8 mouse cellular contexts compared by ENCODE assay signal in the genomic region with DNA sequence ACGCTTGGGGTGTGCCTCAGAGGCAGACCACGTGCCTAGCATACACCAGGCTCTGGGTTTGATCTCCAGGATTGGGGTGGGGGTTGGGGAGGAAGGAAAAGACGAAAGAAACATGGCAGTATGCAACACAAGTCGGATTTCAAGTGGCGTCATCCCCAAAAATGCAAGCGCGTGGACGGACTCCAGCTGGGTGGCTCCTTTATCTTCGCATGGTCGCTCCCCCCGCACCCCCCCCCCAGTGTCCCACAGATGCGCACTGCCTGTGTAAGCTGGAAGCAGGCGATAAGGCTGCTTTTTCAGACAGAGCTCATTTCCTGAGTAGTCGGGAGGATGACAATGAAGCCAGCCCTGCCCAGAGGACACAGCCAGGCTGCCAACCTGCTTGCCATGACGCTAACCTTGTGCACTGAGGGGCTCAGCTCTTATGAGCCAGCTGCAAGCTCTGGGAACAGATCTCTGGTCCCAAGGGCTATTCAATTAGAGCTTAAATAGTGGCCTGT. TPM values are rescaled to one million over a fixed set of nuclear protein-coding genes. Genes with fewer than 3 reads are reported as not detected.
DNase-seq lines count a peak whose midpoint lies in the region; ATAC-seq lines count a peak whose summit lies in the region.

No protein-coding gene starts in this region.

- peak; percentile 56 for ATAC-seq in erythroid progenitor cell, adult 5-6 weeks (replicated peaks; ENCODE audit: low FRiP score, poor library complexity, severe bottlenecking)
- no peak for ATAC-seq in CD4-positive, CD25-positive, alpha-beta regulatory T cell, adult 4 months

- peak; percentile 48 to 57 for DNase-seq in heart, adult 18-20 months
- no peak for DNase-seq in heart, adult 8-10 months (ENCODE audit: low spot score)
- peak; percentile 29 for DNase-seq in kidney, adult 18-20 months
- peak; percentile 78 for DNase-seq in lung, postnatal 25 days (ENCODE audit: low spot score)
- no peak for DNase-seq in layer of hippocampus, postnatal 10 days (ENCODE audit: low spot score in 2 of 2)
- no peak for DNase-seq in cerebellum, adult 18-20 months

RNA-seq across cellular contexts. Expression of a gene that starts 4.1 kb away (rescaled TPM):
- 1 to 10 TPM; 7.6 to 7.7 TPM for total RNA-seq in heart, adult 18-20 months (2021)
- total RNA-seq in heart, adult 8-10 months (2022) = 10 to 100 TPM in 2 of 4 experiments, 1 to 10 TPM in 2; 8.8 to 11.5 (median 9.9) TPM
- total RNA-seq in erythroid progenitor cell, adult 5-6 weeks (2015; ENCODE audit: low replicate concordance) = 21.8 and 26.7 TPM in 2 replicates
- total RNA-seq in erythroid progenitor cell, adult 5-6 weeks (2017; ENCODE audit: low replicate concordance) = 21.2 and 23.2 TPM in 2 replicates
- 100 to 1,000 TPM; 371 to 388 TPM for total RNA-seq in layer of hippocampus, postnatal 10 days (2021)
- polyA plus RNA-seq in CD4-positive, CD25-positive, alpha-beta regulatory T cell, adult 4 months (2017; shearing (Covaris generic)) = 1 to 10 TPM; 4.9 to 6.7 TPM

RNA-seq across cellular contexts. Expression of a gene that starts 37.6 kb away (rescaled TPM):
- total RNA-seq in heart, adult 18-20 months (2021) = 1 to 10 TPM; 6.7 to 9.9 TPM
- 1 to 10 TPM; 6.0 to 8.3 (median 6.9) TPM for total RNA-seq in heart, adult 8-10 months (2022)
- total RNA-seq in erythroid progenitor cell, adult 5-6 weeks (2015; ENCODE audit: low replicate concordance) = 19.7 and 20.5 TPM in 2 replicates
- 1.9 and 11.4 TPM in 2 replicates for total RNA-seq in erythroid progenitor cell, adult 5-6 weeks (2017; ENCODE audit: low replicate concordance)
- 10 to 100 TPM; 29.3 to 38.8 TPM for total RNA-seq in layer of hippocampus, postnatal 10 days (2021)
- 10 to 100 TPM; 24.2 to 26.2 TPM for polyA plus RNA-seq in CD4-positive, CD25-positive, alpha-beta regulatory T cell, adult 4 months (2017; shearing (Covaris generic))

RNA-seq across cellular contexts. Expression of a gene that starts 57.4 kb away (rescaled TPM):
- 1 to 10 TPM; 4.0 to 5.3 TPM for total RNA-seq in heart, adult 18-20 months (2021)
- total RNA-seq in heart, adult 8-10 months (2022) = 1 to 10 TPM; 4.5 to 7.8 (median 5.6) TPM
- 1.7 and 2.5 TPM in 2 replicates for total RNA-seq in erythroid progenitor cell, adult 5-6 weeks (2015; ENCODE audit: low replicate concordance)
- total RNA-seq in erythroid progenitor cell, adult 5-6 weeks (2017; ENCODE audit: low replicate concordance) = 3.3 and 6.2 TPM in 2 replicates
- 10 to 100 TPM; 53.7 to 54.5 TPM for total RNA-seq in layer of hippocampus, postnatal 10 days (2021)
- 10 to 100 TPM; 22.2 to 34.3 TPM for polyA plus RNA-seq in CD4-positive, CD25-positive, alpha-beta regulatory T cell, adult 4 months (2017; shearing (Covaris generic))

Comparison
In these comparisons a context has a peak if more than half of its experiments do, and no peak if none do; other contexts are left out.
1. DNase-seq: peak in heart, adult 18-20 months (2 of 2), kidney, adult 18-20 months (single experiment) and lung, postnatal 25 days (single experiment); none in heart, adult 8-10 months (single experiment), layer of hippocampus, postnatal 10 days (0 of 2) and cerebellum, adult 18-20 months (0 of 2).
2. RNA of a gene that starts 4.1 kb away (total RNA-seq): 371 to 388 TPM in layer of hippocampus, postnatal 10 days; 21.2 to 26.7 TPM in erythroid progenitor cell, adult 5-6 weeks, 8.8 to 11.5 TPM in heart, adult 8-10 months and 7.6 to 7.7 TPM in heart, adult 18-20 months; every median in the first group is over 10 times any median in the second.
3. RNA of a gene that starts 57.4 kb away (total RNA-seq): 53.7 to 54.5 TPM in layer of hippocampus, postnatal 10 days; 1.7 to 6.2 TPM in erythroid progenitor cell, adult 5-6 weeks, 4.5 to 7.8 TPM in heart, adult 8-10 months and 4.0 to 5.3 TPM in heart, adult 18-20 months; every median in the first group is over 4 times any median in the second.